Mouse (Mus musculus) G1E (cell line): ENCODE results near the gene Gm26992.

Source experiments
- CTCF ChIP-seq: IDR thresholded peaks from 2 replicates; pipeline ENCODE4 v1.5.1; 2012; ENCODE audit warnings: low read depth, low read length, inconsistent platforms, mixed read lengths
- GATA1 ChIP-seq: IDR thresholded peaks from 2 replicates; pipeline ENCODE4 v1.6.1; 2012; ENCODE audit warnings: borderline replicate concordance, low read length, inconsistent platforms, mixed read lengths
- POLR2AphosphoS5 ChIP-seq: IDR thresholded peaks from 2 replicates; pipeline ENCODE4 v1.6.1; 2012; ENCODE audit warnings: low read depth, low read length, inconsistent platforms; ENCODE audit not compliant: insufficient replicate concordance
- TAL1 ChIP-seq: conservative IDR thresholded peaks from 2 replicates; pipeline ENCODE4 v1.6.1; 2012; ENCODE audit warnings: low read depth, low read length, inconsistent platforms, mixed read lengths

DNA sequence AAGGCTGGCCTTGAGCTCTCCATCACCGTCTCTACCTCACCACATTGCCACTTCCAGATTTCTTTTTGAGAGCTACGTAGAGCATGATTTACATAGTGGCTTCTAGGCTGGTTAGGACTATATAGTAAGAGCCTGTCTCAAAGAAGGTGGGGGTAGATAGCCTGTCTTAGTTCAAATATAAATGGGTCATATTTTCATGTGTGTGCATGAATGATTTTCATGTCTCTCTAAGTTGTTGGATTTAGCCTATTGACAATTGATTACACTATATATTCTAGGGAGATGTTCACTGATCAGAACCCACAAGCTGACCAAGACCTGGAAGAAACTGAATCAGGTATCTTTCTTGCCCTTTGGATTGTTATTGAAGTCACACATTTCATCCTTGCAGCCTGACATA lies at the start of gene Gm26992:
- TF ChIP-seq GATA1 (no peak), CTCF (no peak), POLR2AphosphoS5 (no peak), TAL1 (no peak)
